Comparison of ENCODE assay signal across 26 mouse cellular contexts in the genomic region with DNA sequence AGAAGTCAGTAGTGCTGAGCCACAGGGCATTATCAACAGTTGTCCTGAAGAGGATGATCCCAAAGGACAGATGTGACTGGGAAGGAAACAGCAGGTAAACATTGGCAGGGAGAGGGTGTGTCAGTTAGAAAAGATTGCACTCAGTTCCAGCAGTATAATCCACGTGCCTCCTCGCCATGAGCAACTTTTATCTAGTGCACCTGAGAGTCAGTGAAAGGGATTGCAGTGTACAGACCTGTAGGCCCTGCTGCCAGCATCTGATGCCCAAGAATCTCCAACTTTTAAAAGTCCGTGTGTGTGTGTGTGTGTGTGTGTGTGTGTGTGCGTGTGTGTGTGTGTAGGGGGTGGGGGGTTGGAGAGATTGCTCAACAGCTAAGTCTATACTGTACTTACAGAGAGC.
DNase-seq lines count a peak whose midpoint lies in the region; ATAC-seq and TF ChIP-seq lines count a peak whose summit lies in the region.
"Had no signal": no experiment of that assay in that cellular context is flagged by ENCODE, and none has a peak within 500 bp of the region (broad histone marks: within the 10 kb centered on the region; RNA-seq: fewer than 3 reads in every experiment).

No protein-coding gene starts in this region.

- no peaks in the 10 kb centered on the region for H3K36me3 ChIP-seq in midbrain, embryonic 11.5 days (ENCODE audit: control insufficient read depth, insufficient read depth, low read length)
- no peaks in the 10 kb centered on the region for H3K36me3 ChIP-seq in midbrain, postnatal 0 days (ENCODE audit: insufficient read depth, low read length)
- H3K36me3 ChIP-seq in myocyte (ENCODE audit: control insufficient read depth, insufficient read depth) = no peaks in the 10 kb centered on the region
- H3K36me3 ChIP-seq in stomach, postnatal 0 days (ENCODE audit: control insufficient read depth, insufficient read depth, low read length) = no peaks in the 10 kb centered on the region
- no peaks in the 10 kb centered on the region for H3K36me3 ChIP-seq in forebrain, embryonic 14.5 days (ENCODE audit: control insufficient read depth, insufficient read depth, low read length)
- H3K36me3 ChIP-seq: forebrain, embryonic 12.5 days; hindbrain, embryonic 12.5 days had no signal

- no peaks in the 10 kb centered on the region for H3K27me3 ChIP-seq in midbrain, embryonic 11.5 days (ENCODE audit: control insufficient read depth, insufficient read depth, low read length)
- no peaks in the 10 kb centered on the region for H3K27me3 ChIP-seq in midbrain, postnatal 0 days (ENCODE audit: insufficient read depth, low read length)
- H3K27me3 ChIP-seq in myocyte (ENCODE audit: control insufficient read depth, insufficient read depth, insufficient read length) = no peaks in the 10 kb centered on the region
- no peaks in the 10 kb centered on the region for H3K27me3 ChIP-seq in stomach, postnatal 0 days (ENCODE audit: control insufficient read depth, insufficient read depth, low read length)
- no peaks in the 10 kb centered on the region for H3K27me3 ChIP-seq in forebrain, embryonic 14.5 days (replicated peaks; ENCODE audit: control insufficient read depth, insufficient read depth, low read length)
- H3K27me3 ChIP-seq: forebrain, embryonic 12.5 days; hindbrain, embryonic 12.5 days had no signal

- no peak overlapping the region for H3K9ac ChIP-seq in midbrain, embryonic 11.5 days (ENCODE audit: low read length)
- H3K9ac ChIP-seq in midbrain, postnatal 0 days (replicated peaks; ENCODE audit: low read length, poor library complexity, severe bottlenecking) = no peak overlapping the region
- no peak overlapping the region for H3K9ac ChIP-seq in stomach, postnatal 0 days (ENCODE audit: low read length)
- H3K9ac ChIP-seq in forebrain, embryonic 14.5 days (ENCODE audit: low read length) = no peak overlapping the region
- H3K9ac ChIP-seq: forebrain, embryonic 12.5 days; hindbrain, embryonic 12.5 days had no signal

- no peak overlapping the region for H3K4me3 ChIP-seq in midbrain, embryonic 11.5 days (ENCODE audit: low read depth, low read length)
- no peak overlapping the region for H3K4me3 ChIP-seq in midbrain, postnatal 0 days (ENCODE audit: low read depth, low read length)
- no peak overlapping the region for H3K4me3 ChIP-seq in myocyte
- H3K4me3 ChIP-seq in stomach, postnatal 0 days (ENCODE audit: low read depth, low read length) = no peak overlapping the region
- H3K4me3 ChIP-seq in forebrain, embryonic 14.5 days (ENCODE audit: low read depth, low read length) = no peak overlapping the region
- H3K4me3 ChIP-seq: erythroblast, embryonic 14.5 days; forebrain, embryonic 12.5 days; gastrocnemius, adult 2 months; heart, adult 2 months; hindbrain, embryonic 12.5 days had no signal

- TF ChIP-seq CTCF in midbrain, postnatal 0 days (IDR thresholded peaks at IDR 0.05) = no peak
- no peak for TF ChIP-seq CTCF in stomach, postnatal 0 days (IDR thresholded peaks at IDR 0.05; ENCODE audit: low read depth)

- no peaks in the 10 kb centered on the region for H3K9me3 ChIP-seq in midbrain, embryonic 11.5 days (ENCODE audit: control insufficient read depth, low read length)
- H3K9me3 ChIP-seq in midbrain, postnatal 0 days (ENCODE audit: low read length) = no peaks in the 10 kb centered on the region
- no peaks in the 10 kb centered on the region for H3K9me3 ChIP-seq in stomach, postnatal 0 days (ENCODE audit: control insufficient read depth, low read length)
- no peaks in the 10 kb centered on the region for H3K9me3 ChIP-seq in forebrain, embryonic 14.5 days (replicated peaks; ENCODE audit: control insufficient read depth, low read length)
- H3K9me3 ChIP-seq: forebrain, embryonic 12.5 days; hindbrain, embryonic 12.5 days had no signal

- no peaks in the 10 kb centered on the region for H3K4me1 ChIP-seq in midbrain, embryonic 11.5 days (ENCODE audit: control insufficient read depth, insufficient read depth, low read length)
- H3K4me1 ChIP-seq in midbrain, postnatal 0 days (ENCODE audit: insufficient read depth, low read length) = no peaks in the 10 kb centered on the region
- no peaks in the 10 kb centered on the region for H3K4me1 ChIP-seq in stomach, postnatal 0 days (replicated peaks; ENCODE audit: control insufficient read depth, insufficient read depth)
- no peaks in the 10 kb centered on the region for H3K4me1 ChIP-seq in forebrain, embryonic 14.5 days (ENCODE audit: control insufficient read depth, insufficient read depth, low read length)
- H3K4me1 ChIP-seq: forebrain, embryonic 12.5 days; hindbrain, embryonic 12.5 days had no signal

- H3K79me2 ChIP-seq in myocyte (ENCODE audit: control insufficient read depth, insufficient read depth) = no peaks in the 10 kb centered on the region

- no peak overlapping the region for H3K4me2 ChIP-seq in midbrain, embryonic 11.5 days
- no peak overlapping the region for H3K4me2 ChIP-seq in midbrain, postnatal 0 days (ENCODE audit: low read depth, low read length, poor library complexity, severe bottlenecking)
- H3K4me2 ChIP-seq in myocyte (ENCODE audit: low read depth) = peak overlapping the region; percentile 31
- no peak overlapping the region for H3K4me2 ChIP-seq in stomach, postnatal 0 days (replicated peaks; ENCODE audit: low read depth)
- H3K4me2 ChIP-seq in forebrain, embryonic 14.5 days (ENCODE audit: low read length) = no peak overlapping the region
- H3K4me2 ChIP-seq: forebrain, embryonic 12.5 days; heart, embryonic 11.5 days; hindbrain, embryonic 12.5 days had no signal

- no peak overlapping the region for H3ac ChIP-seq in myocyte (ENCODE audit: control insufficient read depth, insufficient read length)

- no peak for TF ChIP-seq EP300 in stomach, postnatal 0 days (optimal IDR thresholded peaks at IDR 0.05)

- no peak for ATAC-seq in midbrain, embryonic 11.5 days (ENCODE audit: low FRiP score)
- no peak for ATAC-seq in midbrain, postnatal 0 days (ENCODE audit: low FRiP score)
- peak; percentile 56; the same call in 1 of the 2 replicates for ATAC-seq in stomach, postnatal 0 days (ENCODE audit: low FRiP score, low TSS enrichment)
- no peak for ATAC-seq in forebrain, embryonic 14.5 days
- ATAC-seq: forebrain, embryonic 16.5 days; hindbrain, embryonic 16.5 days had no signal

- WGBS in midbrain, embryonic 11.5 days = 89% methylated on average over 4 of the region's 4 CpGs
- 94% methylated on average over 4 of the region's 4 CpGs for WGBS in midbrain, postnatal 0 days
- 66% methylated on average over 4 of the region's 4 CpGs for WGBS in stomach, postnatal 0 days
- WGBS in forebrain, embryonic 14.5 days = 90% methylated on average over 4 of the region's 4 CpGs

- DNase-seq in heart, adult 11 months = peak; percentile 33
- no peak for DNase-seq in heart, adult 8-10 months (ENCODE audit: low spot score)
- DNase-seq in midbrain, embryonic 11.5 days (ENCODE audit: low spot score, missing footprints) = peak; percentile 65
- DNase-seq in midbrain, postnatal 0 days (ENCODE audit: low spot score) = no peak
- no peak for DNase-seq in stomach, postnatal 0 days (ENCODE audit: low spot score)
- DNase-seq in forebrain, embryonic 14.5 days (ENCODE audit: low spot score) = no peak
- no peak for DNase-seq in frontal cortex, adult 2 months (ENCODE audit: extremely low spot score in 1 of 2, low spot score in 1 of 2)
- DNase-seq: adrenal gland, adult 2 months; adrenal gland, postnatal 14 days; B cell, adult 2 months; cerebellum, adult 11 months; cerebellum, adult 2 months; cerebellum, adult 9-11 months; cerebellum, postnatal 25 days; embryo, embryonic 11 days; gastrocnemius, adult 2 months; gastrocnemius, postnatal 14 days; heart, adult 2 months; kidney, adult 18-20 months had no signal

- H3K27ac ChIP-seq in midbrain, embryonic 11.5 days (ENCODE audit: low read depth, low read length) = no peak overlapping the region
- H3K27ac ChIP-seq in midbrain, postnatal 0 days (ENCODE audit: low read depth, low read length) = no peak overlapping the region
- peak overlapping the region; percentile 30; the same call in 1 of the 2 replicates for H3K27ac ChIP-seq in stomach, postnatal 0 days (replicated peaks)
- no peak overlapping the region for H3K27ac ChIP-seq in forebrain, embryonic 14.5 days (ENCODE audit: low read depth, low read length)
- H3K27ac ChIP-seq: forebrain, embryonic 12.5 days; gastrocnemius, adult 2 months; heart, adult 2 months; hindbrain, embryonic 12.5 days had no signal

- TF ChIP-seq POLR2A in myocyte (IDR thresholded peaks at IDR 0.05; ENCODE audit: insufficient read length, low read depth) = no peak

TF ChIP-seq in myocyte, 11 proteins besides CTCF, POLR2A, EP300 and RAD21:
- no peak for TF ChIP-seq POLR2AphosphoS2 (IDR thresholded peaks at IDR 0.05; ENCODE audit: insufficient read length, low read depth)
- no peak for TF ChIP-seq E2F4 (IDR thresholded peaks at IDR 0.05; ENCODE audit: insufficient read depth)
- peak in 2 of 3 experiments; percentile 3 to 43 for TF ChIP-seq MYOD1 (IDR thresholded peaks at IDR 0.05; ENCODE audit: control insufficient read depth in 1 of 3, insufficient read length in 2 of 3, low read depth in 2 of 3)
- no peak for TF ChIP-seq MAX (IDR thresholded peaks at IDR 0.05; ENCODE audit: low read depth)

Comparison
In these comparisons a context has a peak if more than half of its experiments do, and no peak if none do; other contexts are left out.
1. DNase-seq: peak in heart, adult 11 months (single experiment) and midbrain, embryonic 11.5 days (single experiment); none in heart, adult 8-10 months (single experiment), midbrain, postnatal 0 days (single experiment), stomach, postnatal 0 days (single experiment), forebrain, embryonic 14.5 days (single experiment) and frontal cortex, adult 2 months (0 of 2).